Mouse (Mus musculus): ENCODE results near the gene Tmem41a.
A peak's percentile ranks its signal among the peaks of the same experiment; 100 is the strongest.
"Not testable (repeated sequence)": the region's sequence is repeated elsewhere in the genome, so short reads cannot be mapped to it uniquely, and the experiment has no call there.

Tmem41a gene

DNA sequence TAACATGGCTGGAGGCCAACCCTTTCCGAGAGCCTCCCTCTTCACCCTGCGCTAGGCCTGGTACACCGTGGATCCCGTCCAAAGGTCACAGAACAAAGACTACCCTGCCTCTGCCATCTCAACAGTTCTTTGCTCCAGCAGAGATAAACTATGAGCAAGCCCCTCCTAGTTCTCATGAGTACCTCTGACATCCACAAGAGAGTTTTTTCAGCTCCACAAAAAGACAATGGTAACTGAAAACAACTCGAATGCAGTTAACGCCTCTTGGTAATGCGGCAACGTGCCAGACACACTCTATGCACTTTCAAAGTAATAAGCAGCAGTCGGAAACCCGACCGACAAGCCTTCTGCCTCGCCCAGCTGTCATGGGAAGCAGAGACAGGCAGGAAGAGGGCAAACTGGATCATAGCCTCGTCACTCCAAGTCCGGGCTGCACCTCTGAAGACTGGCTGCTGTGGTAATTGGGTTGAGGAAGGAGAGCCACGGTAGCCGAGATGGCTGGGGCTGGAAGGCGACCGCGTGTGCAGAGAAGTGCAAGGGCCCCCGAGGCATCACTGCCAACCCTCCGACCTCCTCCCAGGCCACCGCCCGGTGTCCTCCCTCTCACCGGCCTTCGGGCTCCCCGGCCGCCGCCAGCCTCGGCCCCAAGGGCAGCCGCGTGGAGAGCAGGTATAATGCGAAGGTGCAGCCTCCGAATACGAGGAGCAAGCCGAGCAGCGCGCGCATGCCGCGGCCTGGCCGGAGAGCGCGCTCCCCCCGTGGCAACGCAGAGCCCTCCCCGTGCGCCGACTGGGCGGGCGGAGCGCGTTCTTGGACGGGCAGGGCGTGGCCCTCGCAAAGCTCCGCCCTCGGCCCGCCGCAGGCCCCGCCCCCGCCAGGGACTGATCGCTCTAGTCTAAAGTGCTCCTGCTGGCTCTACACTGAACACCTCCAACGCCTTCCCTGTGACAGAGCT is at the start of gene Tmem41a:
TSS of gene Tmem41a (minus strand) at position 792 of the 955 bp plus-strand sequence.
- DNase-seq = peak; percentile 93

DNA sequence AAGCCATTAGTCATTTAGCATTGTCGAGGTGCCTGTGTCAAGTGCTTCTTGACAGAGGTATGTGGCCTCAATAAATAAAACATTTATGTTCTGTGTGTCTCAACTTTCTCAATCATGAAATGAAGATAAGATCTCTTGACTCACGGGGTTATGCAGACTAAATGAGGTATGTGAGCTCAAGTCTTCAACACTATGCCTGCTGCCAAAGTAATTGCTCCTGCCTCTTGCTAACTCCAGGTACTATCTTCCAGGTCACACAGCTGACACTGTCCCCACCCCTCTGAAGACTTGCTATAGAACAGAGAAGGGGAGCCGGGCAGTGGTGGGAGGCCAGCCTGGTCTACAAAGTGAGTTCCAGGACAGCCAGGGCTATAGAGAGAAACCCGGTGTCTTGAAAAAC is 49.0 kb upstream of the Tmem41a start:
- no peak for DNase-seq

DNA sequence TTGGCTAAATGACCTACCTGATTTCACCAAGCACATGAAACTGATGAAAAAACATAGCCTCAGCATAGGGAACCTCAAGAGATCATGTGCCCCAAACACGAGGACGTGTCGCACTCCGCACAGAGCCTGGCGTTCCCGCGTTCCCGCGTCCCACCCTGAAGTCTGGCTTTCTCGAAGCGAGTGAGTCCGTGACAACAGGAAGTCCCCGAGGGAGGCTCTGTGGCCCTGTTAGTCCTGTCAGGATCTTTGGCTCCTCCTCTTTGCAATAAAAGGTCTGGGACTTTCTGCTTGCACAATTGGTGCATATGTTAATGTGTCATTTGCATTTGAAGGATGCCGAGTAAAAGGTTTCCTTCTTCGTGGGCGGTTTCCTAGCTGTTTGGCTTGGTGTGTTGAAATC is 48.0 kb upstream of the Tmem41a start, which contains the start of gene Liph:
TSS of gene Liph (minus strand) at position 360 of the 400 bp plus-strand sequence.
- no peak for DNase-seq

DNA sequence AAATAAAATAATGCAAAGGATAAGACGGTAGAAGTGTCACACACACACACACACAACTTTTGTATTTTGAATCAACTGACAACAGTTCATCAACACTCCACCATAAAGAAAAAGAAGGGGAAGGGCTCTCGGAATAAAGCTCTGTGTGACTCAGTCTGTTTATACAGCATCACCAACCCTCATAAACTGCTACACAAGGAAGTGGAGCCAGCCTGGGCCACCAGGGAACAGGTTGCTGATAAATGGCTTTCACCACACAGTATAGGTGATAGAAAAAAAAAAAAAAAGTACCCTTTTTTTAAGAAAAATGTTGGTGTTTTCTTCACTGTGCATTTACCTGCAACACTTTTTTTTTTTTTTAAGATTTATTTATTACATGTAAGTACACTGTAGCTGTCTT is 44.4 kb upstream of the Tmem41a start:
- no peak for DNase-seq

DNA sequence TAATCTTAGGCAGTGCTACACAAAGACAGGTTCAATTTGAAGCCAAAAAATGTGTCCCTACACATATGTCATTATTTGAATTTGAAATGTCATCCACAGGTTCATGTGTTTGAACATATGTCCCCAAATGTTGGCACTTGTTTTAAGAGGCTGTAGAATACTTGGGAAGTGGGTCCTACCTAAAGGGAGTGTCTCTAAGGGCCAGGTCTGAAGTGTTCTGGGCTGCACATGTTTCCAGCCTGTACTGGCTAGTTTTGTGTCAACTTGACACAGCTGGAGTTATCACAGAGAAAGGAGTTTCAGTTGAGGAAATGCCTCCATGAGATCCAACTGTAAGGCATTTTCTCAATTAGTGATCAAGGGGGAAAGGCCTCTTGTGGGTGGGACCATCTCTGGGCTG is 43.5 kb upstream of the Tmem41a start:
- DNase-seq = not testable (repeated sequence)

DNA sequence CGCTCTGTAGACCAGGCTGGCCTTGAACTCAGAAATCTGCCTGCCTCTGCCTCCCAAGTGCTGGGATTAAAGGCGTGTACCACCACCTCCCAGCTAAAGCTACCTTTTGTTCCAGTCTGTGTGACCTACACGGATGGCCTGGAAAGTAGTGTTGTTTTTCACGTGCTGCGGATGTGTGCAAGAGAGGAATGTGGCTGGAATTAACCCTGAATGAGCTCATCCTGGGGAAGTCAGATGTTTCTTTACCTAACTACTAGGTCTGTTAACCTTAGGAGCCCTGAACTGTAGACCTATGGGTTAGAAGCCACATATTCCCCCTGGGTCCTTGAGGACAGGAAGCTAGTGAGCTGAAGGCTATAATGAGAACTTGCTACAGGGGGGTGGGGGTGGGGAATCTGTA is 40.6 kb upstream of the Tmem41a start:
- DNase-seq = no peak

DNA sequence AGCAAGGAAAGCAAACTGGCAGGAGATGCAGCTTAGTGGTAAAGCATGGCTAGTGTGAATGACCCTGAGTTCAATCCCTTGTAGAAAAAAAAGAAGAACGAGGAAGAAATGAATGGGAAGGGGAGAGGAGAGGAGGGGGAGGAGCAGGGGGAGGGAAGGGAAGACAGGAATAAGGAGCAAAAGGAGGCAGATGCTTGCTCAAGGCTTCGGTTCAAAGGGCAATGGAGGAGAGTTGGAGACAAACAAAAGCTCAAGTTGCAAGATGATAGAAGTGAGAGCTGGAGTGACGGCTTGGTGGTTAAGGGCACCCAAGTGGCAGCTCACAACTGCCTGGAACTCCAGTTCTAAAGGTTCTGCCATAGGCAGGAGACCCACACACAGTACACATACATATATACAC is 38.8 kb upstream of the Tmem41a start:
- DNase-seq = no peak

DNA sequence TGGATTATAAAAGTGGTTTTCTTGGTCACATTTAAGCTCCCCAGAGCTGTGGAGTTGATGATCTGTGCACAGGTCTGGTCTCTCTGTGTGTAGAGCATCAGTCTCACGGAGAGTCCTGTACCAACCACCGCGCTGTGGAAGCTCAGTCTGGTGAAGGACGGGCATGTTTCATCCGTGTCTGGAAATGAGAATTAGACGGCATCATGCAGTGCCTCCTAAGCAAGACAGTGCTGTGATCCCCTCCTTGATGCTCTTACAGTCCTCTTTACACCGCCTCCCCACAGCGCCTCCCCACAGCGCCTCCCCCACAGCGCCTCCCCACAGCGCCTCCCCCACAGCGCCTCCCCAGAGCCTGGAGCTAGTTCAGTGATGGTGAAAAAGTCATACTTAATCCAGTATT is 36.7 kb upstream of the Tmem41a start:
- no peak for DNase-seq

DNA sequence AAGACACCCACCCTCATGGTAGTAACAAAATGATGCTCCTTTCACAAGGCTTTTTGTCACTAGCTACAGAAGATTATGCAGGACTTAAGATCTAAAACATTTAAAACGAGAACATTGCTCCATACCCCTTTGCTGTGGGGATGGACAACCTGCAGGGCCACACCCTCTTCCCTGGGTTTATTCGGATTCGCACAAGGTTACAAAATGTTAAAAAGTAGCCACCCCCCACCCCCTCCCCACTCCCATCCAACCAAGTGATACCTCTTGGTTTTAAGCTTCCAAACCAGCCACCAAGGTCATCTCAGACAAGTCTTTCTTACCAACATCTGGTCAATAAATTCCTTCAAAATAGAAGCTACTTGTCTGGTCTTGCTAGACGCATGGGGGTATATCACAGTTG is 36.2 kb upstream of the Tmem41a start:
- DNase-seq = no peak

DNA sequence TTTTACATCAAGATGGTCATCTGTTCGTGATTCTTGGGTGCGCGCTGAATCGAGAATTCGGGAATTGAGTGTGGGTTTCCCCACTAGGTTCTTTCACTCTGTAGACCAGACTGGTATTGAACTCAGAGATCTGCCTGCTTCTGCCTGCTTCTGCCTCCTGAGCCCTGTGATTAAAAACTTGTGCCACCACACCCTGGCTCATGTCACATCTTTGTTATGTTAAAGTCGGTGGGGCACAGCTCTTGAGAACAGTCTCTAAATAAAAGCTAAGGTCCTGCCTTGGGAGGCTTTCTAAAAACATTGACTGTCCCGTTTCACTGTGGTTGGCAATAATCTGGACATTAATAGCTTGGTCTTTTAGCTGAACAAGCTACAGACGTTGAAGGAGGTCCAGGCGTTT is 35.8 kb upstream of the Tmem41a start:
- no peak for DNase-seq

DNA sequence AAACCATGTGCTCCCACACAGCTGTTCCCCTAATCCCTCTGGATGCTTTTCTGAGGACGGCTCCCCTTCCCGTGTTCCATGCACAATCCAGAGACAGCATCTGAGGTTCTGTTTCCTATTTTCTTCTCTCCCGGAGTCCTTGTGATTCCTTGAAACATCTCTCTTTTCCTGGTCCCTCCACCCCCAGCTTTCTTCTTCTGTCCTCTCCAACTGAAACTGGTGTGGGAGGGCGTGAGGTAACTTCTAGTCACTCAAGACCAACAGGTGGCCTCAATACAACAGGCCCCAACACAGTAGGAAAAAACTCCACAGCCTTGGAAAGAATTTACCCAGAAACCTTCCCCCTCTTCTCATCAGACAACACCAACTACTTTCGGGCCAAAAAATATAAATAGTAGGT is 30.0 kb upstream of the Tmem41a start:
- DNase-seq = peak; percentile 40

DNA sequence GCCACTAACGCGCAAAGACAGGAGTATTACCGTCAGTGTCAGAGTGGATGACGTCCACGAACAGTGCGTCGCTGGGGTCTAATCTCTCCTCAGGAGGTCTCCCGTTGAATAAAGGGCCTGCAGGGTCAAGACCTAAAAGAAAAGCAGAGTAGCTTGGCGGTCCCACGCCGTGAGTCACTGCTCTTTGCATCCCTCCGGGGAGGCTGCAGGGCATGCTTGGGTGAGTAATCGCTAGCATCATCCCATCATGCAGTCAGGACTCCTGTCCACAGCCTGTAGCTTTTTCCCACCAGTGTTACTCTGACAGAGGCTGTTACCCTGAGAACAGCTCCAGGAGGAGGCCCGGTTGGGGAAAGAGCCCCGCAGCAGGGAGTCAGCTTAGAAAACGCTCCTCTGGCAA is 28.9 kb upstream of the Tmem41a start:
- peak; percentile 8 for DNase-seq

DNA sequence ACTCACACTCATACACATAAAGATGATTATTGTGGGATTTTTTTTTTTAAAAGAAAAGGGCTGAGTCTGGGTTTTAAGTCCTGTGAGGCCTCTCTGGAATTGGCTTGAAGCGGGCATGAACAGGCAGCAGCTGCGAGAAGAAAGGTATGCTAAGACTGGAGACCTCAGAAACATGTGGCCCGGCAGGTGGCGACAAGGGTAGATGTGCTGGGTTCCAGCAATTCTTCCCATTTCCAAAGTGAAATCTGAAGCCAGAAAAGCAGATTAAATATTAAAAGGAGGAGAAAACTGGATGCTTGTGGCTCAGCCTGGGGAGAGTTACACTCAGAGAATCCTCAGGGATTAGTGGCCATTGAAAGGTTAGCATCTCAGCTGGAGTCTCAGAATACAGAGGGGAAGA is 24.1 kb upstream of the Tmem41a start:
- DNase-seq = no peak

DNA sequence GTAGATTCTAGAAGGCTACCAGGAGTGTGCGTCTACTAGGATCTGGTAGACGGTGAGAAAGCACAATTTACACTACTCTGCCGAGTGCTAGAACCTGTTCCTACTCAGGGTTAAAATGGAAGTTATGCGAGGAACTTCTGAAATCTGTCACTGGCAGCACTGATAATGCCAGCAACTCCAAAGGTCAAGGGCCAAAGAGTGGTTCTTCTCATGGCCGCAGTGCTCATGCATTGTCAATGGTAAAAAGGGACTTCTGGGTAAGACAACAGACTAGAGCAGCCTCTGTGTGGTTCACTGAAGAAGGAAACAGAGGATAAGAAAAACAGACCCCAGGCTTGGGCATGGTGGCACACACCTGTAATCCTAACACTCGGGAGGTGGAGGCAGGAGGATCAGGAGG is 23.2 kb upstream of the Tmem41a start:
- DNase-seq = no peak

DNA sequence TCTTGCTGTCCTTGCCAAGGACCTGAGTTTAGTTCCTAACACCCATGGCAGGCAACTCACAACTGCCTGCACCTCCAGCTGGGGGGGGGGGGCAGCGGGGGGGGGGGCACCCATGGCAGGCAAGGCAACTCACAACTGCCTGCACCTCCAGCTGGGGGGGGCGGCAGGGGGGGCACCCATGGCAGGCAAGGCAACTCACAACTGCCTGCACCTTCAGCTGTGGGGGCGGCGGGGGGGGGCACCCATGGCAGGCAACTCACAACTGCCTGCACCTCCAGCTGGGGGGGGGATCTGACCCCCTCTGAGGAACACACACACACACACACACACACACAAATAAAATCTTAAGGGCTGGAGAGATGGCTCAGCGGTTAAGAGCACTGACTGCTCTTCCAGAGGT is 22.5 kb upstream of the Tmem41a start:
- DNase-seq = no peak

DNA sequence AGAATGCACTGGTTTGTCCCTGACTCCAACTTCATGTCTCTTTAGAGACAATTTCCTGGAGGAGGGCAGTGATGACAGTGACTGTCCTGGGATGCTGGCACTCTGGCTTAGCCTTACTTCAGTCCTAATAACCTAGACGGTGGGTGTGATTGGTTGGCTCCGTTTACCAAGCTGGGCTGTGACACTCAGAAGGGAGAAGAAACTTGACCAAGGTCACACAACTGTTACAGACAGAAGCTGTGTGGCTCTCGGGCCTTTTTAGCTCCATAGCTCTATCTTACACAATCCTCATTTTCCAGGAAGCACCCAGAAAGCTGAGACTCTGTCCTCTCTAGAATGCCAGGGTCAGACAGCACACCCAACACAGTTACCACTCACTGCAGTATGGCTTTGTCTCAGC is 18.2 kb upstream of the Tmem41a start:
- DNase-seq = no peak

DNA sequence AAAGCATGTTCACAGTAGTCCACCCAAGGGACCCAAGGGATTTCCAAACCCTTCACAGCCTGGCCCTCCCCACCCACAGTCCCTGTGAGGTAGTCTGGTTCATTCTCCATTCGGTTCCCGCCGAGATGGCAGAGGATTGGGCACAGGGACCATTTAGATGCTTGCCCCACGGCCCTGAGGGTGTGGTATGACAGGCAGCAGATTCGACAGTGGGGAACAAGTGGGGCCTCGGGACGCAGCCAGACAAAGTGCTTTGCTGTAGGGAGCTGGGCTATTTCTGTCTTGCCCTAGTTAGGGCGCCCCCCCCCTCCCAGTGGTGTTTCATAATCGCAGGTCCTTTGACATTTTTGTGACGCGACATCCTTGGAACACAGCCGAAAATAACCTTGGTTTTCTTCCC is 8.2 kb upstream of the Tmem41a start:
- DNase-seq = no peak

DNA sequence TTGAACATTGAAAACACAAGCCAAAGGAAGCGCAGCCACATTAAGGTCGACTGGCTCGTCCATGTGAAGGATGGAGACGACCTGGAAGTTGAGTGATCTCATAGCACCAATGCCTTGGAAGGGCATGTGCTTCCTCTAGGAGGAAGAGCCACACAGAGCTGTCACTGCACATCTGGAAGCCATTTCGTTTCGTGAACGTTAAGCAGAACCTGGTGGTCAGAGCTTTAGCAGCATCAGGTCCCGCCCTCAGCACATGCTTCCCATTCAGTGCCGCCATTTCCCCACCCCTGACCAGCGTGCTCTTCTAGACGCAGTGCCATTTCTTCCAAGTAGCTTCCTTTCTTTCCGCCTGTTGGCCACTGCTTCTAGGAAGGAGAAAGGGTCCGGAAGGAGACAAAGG is 18.9 kb downstream of the Tmem41a start:
- DNase-seq = no peak

DNA sequence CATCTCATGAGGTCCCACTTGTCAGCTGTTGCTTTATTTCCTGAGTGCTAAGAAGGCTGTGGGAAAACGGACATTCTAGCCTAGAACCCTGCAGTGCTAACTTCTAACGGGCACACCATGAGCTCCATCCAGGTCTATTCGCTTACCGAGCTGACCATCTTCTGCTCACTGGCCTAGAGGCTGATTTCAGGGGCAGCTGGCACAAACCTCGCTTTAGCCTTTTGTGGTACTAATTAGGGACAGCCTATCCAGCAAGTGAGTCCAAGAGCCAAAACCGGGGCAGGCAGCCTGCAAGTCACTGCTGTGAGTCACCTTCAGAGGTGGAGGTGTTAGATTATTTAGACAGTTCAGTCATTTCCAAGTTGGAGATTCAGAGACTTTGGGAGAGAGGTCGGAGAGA is 30.7 kb downstream of the Tmem41a start:
- DNase-seq = no peak

DNA sequence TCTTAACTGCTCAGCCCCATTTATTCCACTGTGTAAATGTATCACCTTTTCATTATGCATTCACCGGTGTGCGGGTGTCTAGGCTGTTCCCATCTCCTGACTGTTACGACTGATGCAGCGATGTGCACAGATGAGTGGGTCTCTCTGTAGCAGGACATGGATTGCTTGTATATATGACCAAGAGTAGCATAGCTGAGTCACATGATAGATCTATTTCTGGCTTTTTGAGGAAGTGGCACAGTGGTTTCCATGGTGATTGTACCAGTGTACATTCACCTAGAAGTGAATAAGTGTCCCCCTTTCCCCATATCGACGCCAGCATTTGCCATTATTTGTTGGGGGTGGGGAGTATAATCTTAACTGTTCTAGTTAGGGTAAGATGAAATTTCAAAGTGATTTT is 34.0 kb downstream of the Tmem41a start:
- no peak for DNase-seq

DNA sequence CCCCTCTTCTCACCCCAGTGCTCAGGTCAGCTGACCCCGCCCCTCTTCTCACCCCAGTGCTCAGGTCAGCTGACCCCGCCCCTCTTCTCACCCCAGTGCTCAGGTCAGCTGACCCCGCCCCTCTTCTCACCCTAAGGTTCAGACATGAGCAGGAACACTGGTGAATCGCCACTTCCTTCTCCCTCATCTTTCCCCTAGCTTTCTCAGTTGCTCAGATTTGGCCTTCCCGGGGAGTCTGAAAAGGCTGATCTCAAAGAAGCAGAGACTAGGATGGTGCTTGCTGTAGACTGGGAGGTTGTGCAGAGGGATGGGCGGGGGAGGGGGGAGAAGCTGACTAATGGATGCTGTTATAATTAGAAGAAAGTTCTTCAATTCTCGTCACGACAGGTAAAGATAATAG is 38.4 kb downstream of the Tmem41a start:
- DNase-seq = not testable (repeated sequence)

DNA sequence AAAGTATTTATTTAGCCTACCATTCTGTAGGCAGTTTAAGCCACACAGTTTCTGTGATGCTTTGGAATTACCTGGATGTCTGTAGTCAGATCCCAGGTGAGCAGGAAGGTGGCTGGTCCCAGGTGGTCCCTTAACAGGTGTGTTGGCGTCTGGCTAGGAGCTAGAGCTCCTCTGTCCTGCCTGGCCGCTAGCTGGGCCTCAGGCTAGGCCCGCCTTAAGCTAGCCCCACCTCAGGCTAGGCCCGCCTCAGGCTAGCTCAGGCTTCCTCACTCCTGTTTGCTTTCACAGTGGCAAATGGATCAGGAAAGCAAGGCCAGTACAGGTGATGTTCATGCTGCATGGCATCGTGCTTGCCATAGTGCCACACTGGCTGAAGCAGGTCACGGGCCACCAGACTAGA is 40.5 kb downstream of the Tmem41a start:
- DNase-seq = no peak

DNA sequence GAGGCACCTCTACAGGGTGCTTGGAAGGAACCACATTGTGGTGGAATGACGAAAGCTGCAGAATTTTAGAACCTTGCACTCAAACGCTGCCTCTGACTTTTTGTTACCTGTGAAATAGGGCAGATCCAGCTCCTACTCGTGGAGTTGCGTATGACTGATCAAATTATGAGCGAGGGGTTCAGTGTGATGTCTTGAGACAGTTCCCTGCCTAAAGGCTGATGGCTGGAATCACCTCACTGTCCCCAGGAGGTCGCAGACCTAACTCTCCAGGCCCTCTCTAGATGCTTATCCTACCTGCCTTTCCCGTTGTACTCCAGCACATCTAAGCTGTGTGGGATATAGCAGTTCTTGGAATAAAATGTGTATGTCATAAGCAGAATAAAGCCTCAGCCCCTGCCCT is 41.4 kb downstream of the Tmem41a start:
- no peak for DNase-seq

DNA sequence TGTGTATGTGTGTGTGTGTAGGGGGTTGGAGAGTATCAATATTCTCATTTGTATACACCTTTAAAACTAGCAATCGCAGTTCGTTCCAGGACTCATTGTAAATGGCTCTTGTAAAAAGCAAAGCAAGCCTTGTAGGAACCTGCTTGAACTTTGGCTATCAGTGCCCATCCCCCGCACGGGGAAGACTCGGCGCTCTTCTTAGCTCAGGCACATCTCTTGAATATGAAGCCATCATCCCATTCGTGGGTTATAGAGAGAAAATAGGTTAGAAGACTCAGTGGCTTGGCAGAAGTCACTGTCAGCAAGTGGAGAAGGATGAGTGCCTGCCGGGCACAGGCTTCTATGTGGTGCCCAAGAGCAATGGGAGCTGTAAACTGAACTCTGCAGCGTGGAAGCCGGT is 42.7 kb downstream of the Tmem41a start:
- DNase-seq = no peak

DNA sequence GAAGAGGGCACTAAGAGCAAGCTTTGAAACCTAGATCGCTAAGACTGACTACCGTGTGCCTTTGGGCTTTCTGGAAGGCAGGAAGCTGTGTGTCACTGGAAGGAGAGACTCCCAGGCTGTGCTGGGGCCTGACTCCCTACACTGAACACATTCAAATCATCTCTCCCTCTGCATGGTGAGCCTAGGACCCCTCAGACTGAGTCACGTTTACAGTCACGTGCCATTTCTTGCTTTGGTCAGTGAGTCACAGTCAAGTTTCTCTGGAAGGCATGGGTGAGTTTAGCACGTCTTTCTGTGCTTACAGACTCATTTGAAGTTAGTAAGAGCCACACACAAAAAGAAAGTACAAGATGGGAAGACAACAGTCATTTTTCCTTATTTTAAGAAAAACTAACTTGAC is 46.1 kb downstream of the Tmem41a start:
- no peak for DNase-seq
